ENCODE assay signal across 8 mouse cellular contexts in the genomic region with DNA sequence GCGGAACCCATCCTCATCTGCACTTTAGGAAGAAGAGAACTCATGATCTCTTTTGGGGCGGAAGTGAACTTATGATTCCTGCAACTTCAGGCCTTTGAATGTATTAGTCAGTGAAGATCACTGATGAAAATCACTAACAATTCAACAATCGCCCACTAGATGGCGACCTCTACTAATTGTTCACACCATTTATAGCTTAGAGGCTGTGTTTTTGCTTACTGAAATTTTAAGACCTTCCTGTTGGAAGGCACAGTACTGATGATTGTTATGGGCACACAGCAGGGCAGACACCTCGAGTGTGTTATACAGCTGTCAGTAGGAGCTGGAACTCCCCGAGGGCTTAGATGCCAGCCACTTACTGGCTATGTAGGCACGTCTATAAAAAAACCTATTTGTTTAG. TPM values are rescaled to one million over a fixed set of nuclear protein-coding genes. Genes with fewer than 3 reads are reported as not detected.
DNase-seq lines count a peak whose midpoint lies in the region; ATAC-seq and TF ChIP-seq lines count a peak whose summit lies in the region.

No protein-coding gene starts in this region.

- H3K4me3 ChIP-seq in gastrocnemius, adult 2 months: peak overlapping the region; percentile 68
- no peak overlapping the region for H3K4me3 ChIP-seq in kidney, adult 2 months (ENCODE audit: insufficient read depth, low read depth, low read length)
- no peak overlapping the region for H3K4me3 ChIP-seq in limb, embryonic 10.5 days
- H3K4me3 ChIP-seq in midbrain, embryonic 16.5 days (ENCODE audit: low read depth, low read length): no peak overlapping the region

- TF ChIP-seq POLR2A in kidney, adult 2 months (IDR thresholded peaks at IDR 0.05; ENCODE audit: low read depth, low read length): no peak

- H3K4me1 ChIP-seq in kidney, adult 2 months (ENCODE audit: control insufficient read depth, insufficient read depth, low read length): no peaks in the 10 kb centered on the region
- no peaks in the 10 kb centered on the region for H3K4me1 ChIP-seq in limb, embryonic 10.5 days
- H3K4me1 ChIP-seq in midbrain, embryonic 16.5 days (ENCODE audit: control insufficient read depth, insufficient read depth, low read length): no peaks in the 10 kb centered on the region

- H3K36me3 ChIP-seq in kidney, adult 2 months (ENCODE audit: control insufficient read depth, insufficient read depth, low read length): no peaks in the 10 kb centered on the region
- H3K36me3 ChIP-seq in limb, embryonic 10.5 days: no peaks in the 10 kb centered on the region
- H3K36me3 ChIP-seq in midbrain, embryonic 16.5 days (ENCODE audit: control insufficient read depth, insufficient read depth, low read length): no peaks in the 10 kb centered on the region
- no peaks in the 10 kb centered on the region for H3K36me3 ChIP-seq in splenic B cell, adult 2 months (ENCODE audit: control insufficient read depth, insufficient read depth, low read length, poor library complexity, severe bottlenecking)

- ATAC-seq in midbrain, embryonic 16.5 days: peak; percentile 96

- intact Hi-C loops in gastrocnemius, adult 2 months (cut with DNase I): loop anchor here (2.0 kb wide), 1 partner anchor 191 kb away; no protein-coding TSS in a partner anchor

- H3K9ac ChIP-seq in midbrain, embryonic 16.5 days (ENCODE audit: low read depth, low read length): no peak overlapping the region

- no peaks in the 10 kb centered on the region for H3K9me3 ChIP-seq in limb, embryonic 10.5 days (replicated peaks)
- H3K9me3 ChIP-seq in midbrain, embryonic 16.5 days (replicated peaks; ENCODE audit: control insufficient read depth, low read length, poor library complexity, severe bottlenecking): no peaks in the 10 kb centered on the region

- 0 out of 2 replicates have a peak overlapping the region, but pooled peaks have one; percentile 20 for H3K27ac ChIP-seq in gastrocnemius, adult 2 months
- no peak overlapping the region for H3K27ac ChIP-seq in kidney, adult 2 months (ENCODE audit: insufficient read depth, low read depth, low read length)
- no peak overlapping the region for H3K27ac ChIP-seq in limb, embryonic 10.5 days
- no peak overlapping the region for H3K27ac ChIP-seq in midbrain, embryonic 16.5 days (ENCODE audit: low read length)

- no peaks in the 10 kb centered on the region; the same call in 1 of the 2 replicates for H3K27me3 ChIP-seq in kidney, adult 2 months (replicated peaks; ENCODE audit: control insufficient read depth, insufficient read depth, low read length)
- no peaks in the 10 kb centered on the region for H3K27me3 ChIP-seq in limb, embryonic 10.5 days (ENCODE audit: low read depth, poor library complexity, severe bottlenecking)
- H3K27me3 ChIP-seq in midbrain, embryonic 16.5 days (ENCODE audit: control insufficient read depth, insufficient read depth, low read depth, low read length): no peaks in the 10 kb centered on the region
- H3K27me3 ChIP-seq in splenic B cell, adult 2 months (ENCODE audit: control insufficient read depth, insufficient read depth, low read length, poor library complexity, severe bottlenecking): no peaks in the 10 kb centered on the region

- peak; percentile 78 for TF ChIP-seq CTCF in gastrocnemius, adult 2 months (IDR thresholded peaks at IDR 0.05)
- peak; percentile 12; the same call in 1 of the 2 replicates for TF ChIP-seq CTCF in kidney, adult 2 months (conservative IDR thresholded peaks at IDR 0.05; ENCODE audit: insufficient read depth, insufficient read length, low read depth, low read length)

- 11% methylated on average over 7 of the region's 7 CpGs for WGBS in kidney, adult 2 months
- 22% methylated on average over 7 of the region's 7 CpGs for WGBS in limb, embryonic 10.5 days
- 20% methylated on average over 7 of the region's 7 CpGs for WGBS in midbrain, embryonic 16.5 days

- peak; percentile 71 for DNase-seq in A20 (ENCODE audit: low read depth, low spot score)
- DNase-seq in R1 (ENCODE audit: low read depth, low spot score): peak; percentile 66
- DNase-seq in cerebellum, postnatal 14 days: peak; percentile 85 to 88
- DNase-seq in gastrocnemius, adult 2 months: peak; percentile 24
- peak; percentile 78 for DNase-seq in kidney, adult 2 months
- DNase-seq in limb, embryonic 10.5 days (ENCODE audit: low spot score): peak; percentile 53
- DNase-seq in splenic B cell, adult 2 months (ENCODE audit: low read depth, low spot score): peak; percentile 74

- no peak overlapping the region for H3K4me2 ChIP-seq in midbrain, embryonic 16.5 days (ENCODE audit: low read length)

RNA-seq across cellular contexts. Expression of gene Myct1, which starts 6.5 kb away (rescaled TPM):
- 1 to 10 TPM; 3.2 to 3.6 TPM for total RNA-seq in gastrocnemius, adult 2 months (2021)
- polyA plus RNA-seq in kidney, adult 2 months (2012; rRNA removed): 3.4 and 3.8 TPM in 2 replicates
- polyA plus RNA-seq in limb, embryonic 10.5 days (2016; fragmentation: Nextera tagmentation; extraction: Ambion mirVana): 2.0 and 2.2 TPM in 2 replicates
- polyA plus RNA-seq in midbrain, embryonic 16.5 days (2015; fragmentation: Nextera tagmentation; extraction: Ambion mirVana): 0.73 and 0.93 TPM in 2 replicates

RNA-seq across cellular contexts. Expression of gene Vip, which starts 38.9 kb away (rescaled TPM):
- total RNA-seq in gastrocnemius, adult 2 months (2021): not detected
- polyA plus RNA-seq in kidney, adult 2 months (2012; rRNA removed): not detected in 2 replicates
- not detected in 2 replicates for polyA plus RNA-seq in limb, embryonic 10.5 days (2016; fragmentation: Nextera tagmentation; extraction: Ambion mirVana)
- 0.81 and 1.1 TPM in 2 replicates for polyA plus RNA-seq in midbrain, embryonic 16.5 days (2015; fragmentation: Nextera tagmentation; extraction: Ambion mirVana)

RNA-seq across cellular contexts. Expression of gene Syne1, which starts 48.8 kb away (rescaled TPM):
- total RNA-seq in gastrocnemius, adult 2 months (2021): 10 to 100 TPM; 54.5 to 67.7 TPM
- polyA plus RNA-seq in kidney, adult 2 months (2012; rRNA removed): 10.2 and 12.3 TPM in 2 replicates
- polyA plus RNA-seq in limb, embryonic 10.5 days (2016; fragmentation: Nextera tagmentation; extraction: Ambion mirVana): 2.7 and 3.5 TPM in 2 replicates
- polyA plus RNA-seq in midbrain, embryonic 16.5 days (2015; fragmentation: Nextera tagmentation; extraction: Ambion mirVana): 16.3 and 19.6 TPM in 2 replicates

Comparison
In these comparisons a context has a peak if more than half of its experiments do, and no peak if none do; other contexts are left out.
1. DNase-seq: peak in every context shown above with its lines; median percentile 86 in cerebellum, postnatal 14 days; 78 in kidney, adult 2 months; 74 in splenic B cell, adult 2 months; 71 in A20; 66 in R1; 53 in limb, embryonic 10.5 days; 24 in gastrocnemius, adult 2 months.